Mouse (Mus musculus) Muller cell, postnatal 12 days (primary cell): Measurements from ENCODE around the gene Gatb.

Experiments used
- DNase-seq: peaks from one replicate; pipeline ENCODE4 v3.0.0-alpha.2; 2015; ENCODE audit errors: inconsistent ontology term

Gatb gene

GRCm38 (mm10) chr3:85592640-85593252, 18.8 kb downstream of the Gatb start:
- no peak for DNase-seq

GRCm38 (mm10) chr3:85594452-85594851, 20.5 kb downstream of the Gatb start:
- DNase-seq = peak; percentile 9

- no peak for DNase-seq
Observed at GRCm38 (mm10) chr3:85599526-85599925, 25.6 kb downstream of the Gatb start.

GRCm38 (mm10) chr3:85601841-85602305, 28.0 kb downstream of the Gatb start:
- DNase-seq = peak; percentile 95

- DNase-seq = peak; percentile 55
Observed at GRCm38 (mm10) chr3:85603811-85604210, 29.9 kb downstream of the Gatb start.

- no peak for DNase-seq
Observed at GRCm38 (mm10) chr3:85606912-85607311, 33.0 kb downstream of the Gatb start.

GRCm38 (mm10) chr3:85607753-85608152, 33.8 kb downstream of the Gatb start:
- no peak for DNase-seq

GRCm38 (mm10) chr3:85616389-85616788, 42.5 kb downstream of the Gatb start:
- no peak for DNase-seq

GRCm38 (mm10) chr3:85618885-85619284, 45.0 kb downstream of the Gatb start:
- DNase-seq = no peak

- no peak for DNase-seq
Observed at GRCm38 (mm10) chr3:85619345-85619744, 45.4 kb downstream of the Gatb start.

- peak; percentile 64 for DNase-seq
Observed at GRCm38 (mm10) chr3:85619751-85620150, 45.8 kb downstream of the Gatb start.

GRCm38 (mm10) chr3:85629895-85630510, 56.1 kb downstream of the Gatb start:
- DNase-seq = no peak

GRCm38 (mm10) chr3:85633733-85634132, 59.8 kb downstream of the Gatb start:
- DNase-seq = no peak

- no peak for DNase-seq
Observed at GRCm38 (mm10) chr3:85634389-85635125, 60.6 kb downstream of the Gatb start.

- no peak for DNase-seq
Observed at GRCm38 (mm10) chr3:85635126-85635419, 61.2 kb downstream of the Gatb start.

- no peak for DNase-seq
Observed at GRCm38 (mm10) chr3:85635591-85635990, 61.7 kb downstream of the Gatb start.

- no peak for DNase-seq
Observed at GRCm38 (mm10) chr3:85636716-85637447, 63.0 kb downstream of the Gatb start.

- no peak for DNase-seq
Observed at GRCm38 (mm10) chr3:85641751-85642150, 67.8 kb downstream of the Gatb start.

- no peak for DNase-seq
Observed at GRCm38 (mm10) chr3:85644814-85645213, 70.9 kb downstream of the Gatb start.

GRCm38 (mm10) chr3:85645517-85646004, 71.6 kb downstream of the Gatb start:
- no peak for DNase-seq

GRCm38 (mm10) chr3:85649176-85649575, 75.3 kb downstream of the Gatb start:
- no peak for DNase-seq
